Mouse (Mus musculus) monocyte, adult 2 months (primary cell): Measurements from ENCODE around the gene Gna13.

Experiments used
- DNase-seq, 2 experiments: peaks; one replicate each; pipeline ENCODE4 v3.0.0; 2022; ENCODE audit warnings: low spot score in 2 of 2, low read depth in 1 of 2

Gene Gna13

DNA sequence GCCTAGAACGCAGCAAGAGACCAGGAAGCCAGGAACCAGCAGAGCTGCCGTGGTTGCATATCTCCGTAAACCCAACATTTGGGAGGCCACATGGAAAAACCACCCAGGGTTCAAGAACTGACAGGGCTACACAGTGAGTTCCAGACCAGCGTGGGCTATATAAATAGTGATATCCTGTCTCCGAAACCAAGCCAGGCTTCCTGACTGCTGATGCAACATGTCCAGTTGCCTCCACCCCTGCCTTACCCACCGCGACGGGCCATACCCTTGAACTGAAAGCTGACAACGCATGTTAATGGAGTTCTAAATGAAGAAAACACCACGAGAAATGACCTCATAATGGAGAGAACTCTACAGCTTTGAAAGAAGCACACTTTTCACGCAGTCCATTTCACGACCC is 14.2 kb upstream of the Gna13 start:
- no peak for DNase-seq

DNA sequence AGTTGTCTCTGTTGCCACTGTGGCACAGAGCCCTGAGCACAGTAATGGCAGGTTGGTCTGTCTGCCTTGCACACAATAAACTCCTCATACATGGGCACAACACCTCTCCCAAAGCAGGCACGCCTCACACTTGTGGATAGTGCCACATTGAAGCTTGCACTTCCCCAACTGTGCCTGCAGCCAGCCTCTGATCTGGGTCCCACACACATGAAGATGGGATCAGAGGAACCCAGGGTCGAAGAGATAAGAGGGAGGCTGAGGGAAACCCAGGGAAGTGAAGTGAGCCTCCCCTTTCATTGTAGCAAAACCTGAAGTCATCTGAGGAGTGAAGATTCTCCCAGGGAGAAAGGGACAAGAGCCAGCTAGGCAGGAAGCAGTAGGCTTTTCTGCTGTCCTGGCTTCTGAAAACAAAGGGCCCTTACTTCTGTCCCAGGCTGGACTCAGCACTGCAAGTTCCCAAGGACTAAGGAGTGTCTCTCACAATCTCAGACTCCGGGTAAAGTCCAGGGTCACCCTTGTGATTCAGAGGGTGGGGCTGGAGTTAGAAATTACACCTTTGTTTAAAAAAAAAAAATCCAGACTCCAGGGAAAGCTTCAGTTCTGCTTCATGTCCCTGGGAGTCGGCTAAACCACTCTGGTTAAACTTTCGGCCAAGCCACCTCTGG is 12.8 kb upstream of the Gna13 start:
- no peak for DNase-seq

DNA sequence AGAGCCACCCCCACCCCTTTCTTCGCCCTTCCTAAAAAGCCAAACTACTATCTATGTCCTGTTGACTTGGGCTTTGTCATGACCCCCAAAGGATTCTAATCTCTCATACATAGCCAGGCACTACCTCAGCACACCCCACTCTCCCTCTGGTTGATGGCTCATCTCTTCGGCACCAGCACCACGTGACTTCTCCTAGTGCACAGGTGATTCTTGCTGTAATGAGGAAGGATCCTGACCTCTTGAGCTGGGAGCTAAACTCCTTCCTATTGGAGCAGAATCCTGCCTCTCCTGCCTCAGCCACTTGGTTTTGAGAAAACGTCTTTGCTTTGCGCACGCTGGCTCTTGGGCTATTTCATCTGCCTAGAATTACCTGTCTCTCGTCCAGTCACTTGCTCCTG is 12.3 kb upstream of the Gna13 start:
- no peak for DNase-seq

DNA sequence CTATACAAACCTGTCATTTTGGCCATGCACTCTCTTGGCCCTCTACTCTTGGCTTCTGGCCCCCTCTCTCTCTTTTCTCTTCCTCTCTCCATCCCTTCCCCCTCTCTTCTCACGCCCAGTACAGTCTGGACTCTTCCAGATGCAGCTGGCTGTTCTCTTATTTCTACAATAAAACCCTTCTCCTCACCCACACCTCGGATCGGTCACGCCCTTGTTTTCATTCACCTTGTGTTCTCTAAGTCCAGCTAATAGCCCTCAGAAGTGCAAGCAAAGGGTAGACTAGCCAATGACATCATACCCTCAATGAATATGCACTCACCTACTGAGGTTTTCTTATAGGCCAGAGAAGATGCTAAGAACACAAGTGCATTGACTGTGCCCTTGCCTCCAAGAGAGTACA is 11.1 kb upstream of the Gna13 start:
- no peak for DNase-seq

DNA sequence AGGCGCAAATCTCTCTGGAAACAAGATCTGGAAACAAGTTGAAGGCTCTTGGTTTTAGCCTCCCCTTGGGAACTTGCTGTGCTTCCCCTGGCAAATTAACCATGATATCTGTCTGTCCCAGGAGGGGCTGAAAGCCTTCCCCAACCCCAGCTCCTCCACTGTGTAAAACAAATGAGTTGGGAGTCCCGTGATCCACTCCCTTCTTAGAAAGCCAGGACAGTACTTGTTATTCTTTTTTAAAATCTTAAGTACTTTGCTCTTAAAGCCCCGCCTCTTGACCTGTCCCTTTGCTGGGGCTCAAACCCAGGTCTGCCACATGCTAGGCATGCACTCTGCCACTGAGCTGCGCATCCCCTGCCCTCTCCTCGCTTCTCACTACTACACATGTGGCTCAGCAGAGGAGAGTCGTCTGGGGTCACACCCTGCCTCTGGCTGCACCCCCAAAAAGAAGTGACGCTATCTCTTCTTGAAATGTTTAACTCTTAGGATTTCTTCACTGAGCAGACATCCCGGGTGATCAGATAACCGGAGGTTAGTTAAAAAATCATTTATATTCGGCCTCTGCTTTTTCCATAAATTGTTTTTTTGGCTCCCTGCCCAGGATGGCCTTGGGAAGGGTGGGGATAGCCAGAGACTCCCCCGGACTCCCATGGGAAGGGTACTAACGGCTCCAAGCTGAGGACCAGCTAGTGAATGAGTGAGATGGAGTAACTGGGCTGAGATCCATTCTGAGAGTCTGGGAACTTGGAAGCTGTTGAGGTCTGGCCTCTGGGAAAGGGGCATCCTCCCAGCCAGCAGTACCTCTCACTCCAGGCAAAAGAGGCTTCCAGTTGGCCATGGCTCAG is 9.0 kb upstream of the Gna13 start:
- DNase-seq: no peak

DNA sequence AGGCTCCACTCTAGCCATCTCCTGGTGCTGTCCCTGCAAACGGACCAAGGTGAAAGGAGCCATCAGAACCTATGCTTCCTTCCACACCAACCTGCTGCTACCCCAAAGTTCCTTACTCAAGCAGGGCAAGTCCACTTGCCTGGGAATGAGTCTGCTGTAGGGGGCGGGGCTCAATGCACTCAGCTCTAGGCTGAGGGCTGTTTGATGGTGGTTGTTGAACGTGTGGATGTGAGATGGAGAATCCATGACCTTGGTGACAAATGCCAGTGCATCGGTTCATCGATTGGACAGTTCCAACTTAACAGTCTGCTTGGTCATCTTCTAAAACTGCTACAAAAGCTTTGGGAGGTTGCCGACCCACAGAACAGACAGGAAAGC is 8.4 kb upstream of the Gna13 start:
- DNase-seq: no peak

DNA sequence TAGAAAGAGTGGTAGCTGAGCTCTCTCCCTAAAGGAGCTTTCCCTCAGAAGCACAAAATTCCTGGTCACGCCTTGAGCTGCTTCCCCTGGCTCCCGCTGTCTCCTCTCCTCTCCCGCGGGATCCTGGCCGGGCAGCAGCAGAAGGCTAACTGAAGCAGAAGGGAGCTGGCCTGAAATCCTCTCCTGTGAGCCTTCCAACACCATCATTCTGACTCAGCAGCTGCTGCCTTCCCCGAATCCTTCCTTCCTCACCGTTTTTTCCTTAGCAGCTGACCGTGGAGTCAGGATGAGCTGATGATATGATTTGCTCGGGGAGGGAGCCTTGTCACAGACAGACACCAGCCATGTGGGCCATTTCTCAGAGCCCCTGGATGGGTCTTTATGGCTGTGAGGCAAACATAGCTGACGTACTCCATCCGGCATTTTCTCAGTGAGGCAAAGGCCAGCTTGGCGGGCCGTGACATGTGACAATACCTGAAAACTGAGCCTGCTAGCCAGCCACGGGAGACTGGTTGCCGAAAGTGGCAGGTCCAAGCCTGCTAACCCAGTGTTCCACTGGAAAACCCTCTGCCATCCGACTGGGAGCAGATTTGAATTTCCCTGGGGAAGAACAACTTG is 6.8 kb upstream of the Gna13 start:
- no peak for DNase-seq

DNA sequence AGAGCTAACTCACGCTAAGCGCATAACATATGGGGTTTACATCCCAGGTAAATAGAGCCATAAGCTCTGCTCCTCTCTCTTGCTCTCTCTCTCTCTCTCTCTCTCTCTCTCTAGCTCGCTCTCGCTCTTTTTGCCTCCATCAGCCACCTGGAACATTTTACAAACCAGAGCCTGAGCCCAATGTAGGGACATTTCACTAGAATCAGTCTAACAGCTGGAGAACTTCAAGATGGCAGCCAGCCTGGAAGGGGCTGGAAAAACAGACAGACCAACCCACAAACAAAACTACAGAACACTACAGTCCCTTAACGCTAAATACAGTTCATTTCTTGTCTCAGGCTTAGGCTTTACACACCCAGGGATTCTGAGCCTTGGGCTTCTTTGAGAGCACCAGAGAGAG is 5.5 kb upstream of the Gna13 start:
- DNase-seq: no peak

DNA sequence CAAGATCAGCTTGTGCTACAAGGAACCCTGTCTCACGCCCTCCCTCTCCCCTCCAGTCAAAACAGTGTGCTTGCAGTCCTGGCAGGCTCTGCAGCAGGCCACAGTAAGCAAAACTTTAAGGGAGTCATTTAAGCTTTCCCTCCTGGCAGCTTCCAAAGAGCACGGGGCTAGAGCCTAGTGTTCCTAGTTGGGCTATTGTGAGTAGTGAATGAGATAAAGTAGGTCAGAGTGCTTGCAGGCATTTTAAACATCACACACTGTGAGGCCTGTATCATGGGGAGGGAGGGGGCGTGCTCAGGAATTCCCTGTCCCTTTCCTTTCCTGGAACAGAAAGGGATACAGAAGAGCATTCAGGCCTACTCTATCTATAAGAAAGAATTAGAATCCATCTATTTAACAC is 4.1 kb upstream of the Gna13 start:
- DNase-seq: no peak

DNA sequence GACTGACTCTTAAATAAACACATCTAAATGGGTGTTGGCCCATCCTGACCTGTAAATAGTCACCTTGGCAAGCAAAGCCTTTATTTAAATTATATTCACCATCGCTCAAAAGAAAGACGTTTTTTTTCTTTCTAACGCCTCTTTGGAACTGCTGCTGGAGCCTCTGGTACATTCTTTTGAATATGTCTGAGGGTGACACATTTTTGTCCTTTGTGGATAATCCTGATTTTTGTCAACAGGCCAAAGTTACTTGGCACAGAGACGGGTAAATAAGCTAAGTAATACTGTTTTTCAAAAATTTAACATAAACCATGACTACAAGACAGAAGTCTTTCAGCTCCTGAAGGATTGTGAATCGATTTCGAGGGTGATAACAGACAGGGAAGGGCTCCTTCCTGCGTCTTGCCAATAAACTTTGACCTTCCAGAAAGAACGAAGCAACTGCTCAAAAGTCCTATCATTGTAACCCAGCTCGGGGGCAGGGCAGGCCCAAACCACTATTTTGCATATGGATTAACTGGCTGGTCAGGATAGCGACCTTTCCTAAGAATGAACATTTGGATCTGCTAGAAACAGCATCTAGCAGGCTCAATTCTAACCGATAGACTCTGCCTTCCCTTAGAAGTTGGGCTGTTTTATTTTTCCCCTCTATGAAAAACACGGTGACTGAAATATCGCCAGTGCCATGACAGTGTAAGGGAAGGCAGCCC is 3.4 kb upstream of the Gna13 start:
- no peak for DNase-seq

DNA sequence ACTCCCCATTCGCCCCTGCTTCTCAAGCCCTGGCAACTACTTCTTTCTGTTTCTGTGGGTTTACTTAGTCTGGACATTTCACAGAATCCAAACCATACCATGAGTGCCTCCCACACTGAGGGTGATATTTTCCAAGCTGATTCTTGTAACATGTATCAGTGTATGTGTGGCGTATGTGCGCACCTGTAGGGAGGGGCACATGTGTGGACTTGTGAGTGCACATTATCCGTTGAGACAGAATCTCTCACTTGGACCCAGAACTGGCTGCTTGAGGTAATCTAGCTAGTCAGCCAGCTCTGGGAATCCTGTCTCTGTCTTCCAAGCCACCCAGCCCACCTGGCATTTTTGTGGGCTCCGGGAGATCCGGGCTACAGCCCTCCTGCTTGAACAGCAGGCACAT is 2.5 kb upstream of the Gna13 start:
- DNase-seq: no peak

DNA sequence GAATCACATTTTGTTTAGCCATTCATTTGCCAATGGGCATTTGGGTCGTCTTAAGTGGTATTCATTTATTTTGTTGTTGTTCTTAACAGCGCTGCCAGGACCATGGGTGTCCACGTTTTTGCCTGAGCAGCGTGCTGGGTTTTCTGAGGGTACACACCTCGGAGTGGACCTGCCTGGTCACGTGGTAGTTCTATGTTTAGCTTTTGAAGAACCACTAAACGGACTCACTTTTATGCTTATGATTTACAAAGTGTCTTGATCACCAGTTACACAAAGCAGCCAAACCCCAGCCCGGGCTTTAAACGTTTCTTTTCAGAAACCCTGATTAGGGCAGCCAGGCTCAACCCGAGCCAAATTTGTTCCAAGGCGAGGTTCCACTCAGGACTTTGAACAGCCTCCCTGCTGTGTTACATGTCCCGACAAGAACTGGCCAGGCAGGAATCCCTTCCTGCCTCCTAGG is 2.0 kb upstream of the Gna13 start:
- no peak for DNase-seq

DNA sequence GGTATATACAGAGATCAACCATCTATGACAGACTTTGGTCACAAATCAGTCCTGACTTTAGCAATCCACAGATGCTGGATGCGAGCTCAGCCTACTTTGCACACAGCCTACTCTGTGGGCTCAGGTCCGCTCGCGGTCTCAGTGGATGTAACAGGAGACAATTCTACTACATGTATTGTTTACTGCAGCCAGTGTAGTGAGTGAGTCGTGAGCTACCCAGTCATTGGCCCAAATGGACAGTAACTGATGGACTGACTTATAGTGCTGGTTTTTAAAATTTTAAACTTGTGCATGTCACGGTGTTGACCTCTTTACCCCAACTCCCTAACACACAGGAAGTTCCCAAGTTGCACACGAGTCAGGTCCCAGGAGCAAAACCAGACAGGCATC is 1.4 kb upstream of the Gna13 start:
- DNase-seq: no peak

DNA sequence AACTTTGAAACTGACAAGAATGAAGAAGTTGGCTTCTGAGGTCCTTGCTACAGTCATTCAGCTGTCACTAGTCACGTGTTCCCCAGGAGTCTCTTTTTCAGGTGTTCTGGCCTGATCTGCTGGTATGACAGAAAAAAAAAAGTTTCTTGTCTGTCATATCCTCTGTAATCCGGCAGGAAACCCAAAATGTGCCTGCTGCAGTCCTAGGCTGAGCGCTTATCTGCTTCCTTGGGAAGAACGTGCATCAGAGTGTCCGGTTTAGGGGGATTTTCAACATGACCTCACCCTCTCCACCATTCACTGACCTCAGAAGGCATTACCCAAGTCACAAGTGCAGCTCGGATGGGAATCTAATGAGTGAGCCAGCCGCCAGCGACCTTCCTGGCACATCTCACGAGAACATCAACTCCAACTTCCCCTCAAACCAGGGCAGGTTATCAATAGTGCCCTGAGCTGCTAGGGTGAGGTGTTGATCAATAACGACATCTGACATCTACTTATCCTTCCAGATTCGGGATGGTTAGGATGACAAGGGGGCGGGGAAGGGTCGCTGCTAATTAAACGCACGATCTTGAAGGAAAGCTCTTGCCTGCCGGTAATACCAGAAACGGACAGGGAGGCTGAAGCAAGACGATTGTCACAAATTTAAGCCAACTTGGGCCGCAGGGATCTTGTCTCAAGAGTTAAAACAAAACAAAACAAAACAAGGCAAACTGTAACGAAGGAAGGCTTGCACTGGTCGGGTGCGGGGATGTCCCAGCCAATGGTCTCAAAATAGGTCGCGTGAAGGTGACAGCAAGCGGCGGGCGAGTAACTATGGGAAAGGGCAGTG is 784 bp upstream of the Gna13 start:
- peak; percentile 21 to 65 for DNase-seq

DNA sequence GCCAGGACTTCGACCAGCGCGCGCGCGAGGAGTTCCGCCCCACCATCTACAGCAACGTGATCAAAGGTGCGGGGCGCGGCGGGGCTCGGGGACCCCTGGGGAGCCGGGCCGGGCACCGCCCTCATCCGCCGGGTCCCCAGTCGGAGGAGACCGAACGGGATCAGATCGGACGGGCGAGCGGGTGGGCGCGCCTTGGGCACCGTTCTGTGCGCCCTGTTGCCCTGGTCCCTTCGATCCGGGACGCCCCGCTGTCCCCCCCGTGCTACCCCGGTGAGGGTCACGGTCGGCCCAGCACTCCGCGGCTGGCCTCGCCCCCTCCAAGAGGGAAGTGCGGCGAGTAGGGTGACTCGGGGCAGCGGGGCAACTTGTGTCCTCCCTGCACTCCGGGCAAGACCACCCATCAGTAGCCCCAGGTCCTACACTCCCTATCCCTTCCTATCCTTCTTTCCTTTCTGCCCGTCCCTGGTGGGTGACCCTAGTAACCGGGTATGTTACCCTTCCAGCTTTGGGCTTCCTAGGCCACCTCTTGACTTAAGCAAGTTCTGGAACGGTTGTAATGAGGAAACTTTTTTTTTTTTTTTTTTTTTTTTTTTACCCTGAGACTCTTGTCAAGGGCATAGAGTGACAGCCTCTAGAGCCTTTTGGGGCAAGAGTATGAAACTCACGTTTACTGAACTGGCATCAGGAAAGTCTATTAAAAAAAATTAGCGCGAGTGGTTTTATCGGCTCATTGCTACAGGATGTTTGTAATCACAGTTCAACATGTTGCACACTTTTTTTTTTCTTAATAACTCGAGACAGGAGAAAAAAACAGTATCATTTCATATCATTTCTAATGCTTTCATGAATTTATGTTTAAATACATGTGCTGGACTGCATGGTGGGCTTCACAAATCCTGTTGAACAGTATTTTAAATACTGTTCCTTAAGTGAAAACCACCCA is 831 bp downstream of the Gna13 start:
- DNase-seq: peak; percentile 40 to 72

DNA sequence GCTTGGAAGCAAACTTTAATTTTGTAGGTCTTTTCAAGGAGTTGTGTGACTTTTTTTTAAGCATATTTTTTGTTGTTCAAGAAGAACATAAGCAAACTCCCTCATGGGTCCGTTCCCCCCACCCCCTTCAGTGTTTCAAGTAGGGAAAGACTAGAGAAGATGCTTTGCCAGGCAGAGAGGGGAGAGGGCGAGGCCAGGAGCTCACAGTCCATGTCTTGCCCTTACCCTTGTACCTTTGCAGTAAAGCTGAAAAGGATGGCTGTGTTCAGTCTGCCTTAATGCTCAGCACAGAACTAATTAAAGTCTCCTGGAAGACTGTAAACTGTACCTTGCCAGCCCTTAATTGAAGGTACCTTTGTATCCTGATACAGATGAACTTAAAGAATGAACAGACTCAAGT is 1.7 kb downstream of the Gna13 start:
- no peak for DNase-seq

DNA sequence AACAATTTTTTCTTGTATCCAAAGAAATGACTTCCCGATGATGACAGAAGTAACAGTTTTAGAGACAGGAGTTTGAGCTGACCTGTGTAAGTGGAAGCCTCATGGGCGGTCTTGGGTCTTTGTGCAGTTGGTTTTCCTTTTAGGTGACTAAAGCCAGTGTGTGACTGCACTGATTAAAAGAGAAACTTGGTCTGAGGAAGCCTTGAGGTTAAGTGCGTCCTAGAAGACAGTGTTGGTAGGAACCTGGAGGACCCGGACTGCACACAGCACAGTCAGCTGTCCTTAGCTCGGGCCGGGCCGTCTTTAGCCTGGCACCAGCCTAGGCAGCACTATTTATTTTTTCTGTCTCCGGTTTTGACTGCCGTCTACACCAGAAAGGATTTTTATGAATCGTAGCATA is 2.2 kb downstream of the Gna13 start:
- no peak for DNase-seq

DNA sequence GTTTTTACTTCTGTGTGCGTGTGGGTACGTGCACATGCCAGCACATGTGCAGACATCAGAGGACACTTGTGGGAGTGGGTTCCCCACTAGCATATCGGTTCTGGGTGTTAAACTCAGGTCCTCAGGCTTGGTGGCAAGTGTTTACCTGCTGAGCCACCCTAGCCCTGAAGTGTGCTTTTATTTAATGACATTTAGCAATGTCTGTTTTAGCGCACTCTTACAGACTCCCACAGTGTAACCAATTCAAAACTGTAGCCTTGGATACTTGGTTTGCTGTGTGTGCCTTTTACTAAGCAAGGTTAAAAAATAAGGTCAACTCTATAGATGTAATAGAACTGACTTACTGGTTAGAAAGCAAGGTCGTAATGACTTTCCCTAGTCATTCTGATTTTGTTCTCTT is 3.2 kb downstream of the Gna13 start:
- DNase-seq: no peak

DNA sequence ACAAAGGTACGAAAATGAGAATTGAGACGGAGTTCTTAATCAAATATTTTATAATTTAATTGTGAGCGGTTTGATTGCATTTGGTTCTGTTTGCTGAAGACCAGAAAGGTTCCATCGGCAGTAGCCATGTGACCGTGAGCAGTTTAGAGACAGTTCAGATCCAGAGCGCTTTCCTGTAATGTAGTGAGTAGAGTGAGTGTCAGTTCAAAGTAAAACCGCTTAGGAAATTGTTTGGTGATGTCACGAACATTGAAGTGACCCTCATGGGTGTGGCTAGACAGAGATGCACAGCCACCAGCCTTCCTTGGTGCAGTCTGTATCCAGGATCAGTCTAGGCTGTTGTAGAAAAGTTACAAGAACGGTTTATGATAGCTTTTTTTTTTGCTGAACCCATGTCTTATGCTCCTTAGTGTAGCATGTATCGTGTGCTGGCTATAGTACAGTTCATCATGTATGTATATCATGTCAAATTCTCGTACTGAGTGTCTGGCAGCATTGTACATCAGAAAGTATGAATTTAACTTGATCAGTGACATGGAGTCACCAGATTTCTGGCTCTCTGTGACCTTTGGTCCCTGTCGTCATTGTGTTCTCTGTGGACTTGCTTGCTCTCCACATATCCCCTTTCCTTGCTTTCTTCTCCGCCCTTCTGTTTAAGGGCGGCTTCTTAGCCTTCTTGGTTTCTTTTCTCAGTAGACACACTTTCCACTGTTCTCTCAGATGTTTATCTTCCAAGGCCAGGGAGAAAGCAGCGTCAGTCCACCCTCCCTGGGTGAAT is 4.4 kb downstream of the Gna13 start:
- no peak for DNase-seq
